Mouse (Mus musculus) stomach, embryonic 14.5 days (tissue): ENCODE data around the gene Catip. TPM values are rescaled to one million over a fixed set of nuclear protein-coding genes. Genes with fewer than 3 reads are reported as not detected.

Experiments
- ATAC-seq: fragments of 200-750 bp; cut with Nextera tagmentation; 2 replicates; pipeline ENCODE4 v1.8.0; 2017; ENCODE audit warnings: low read depth, moderate TSS enrichment; ENCODE audit not compliant: insufficient number of reproducible peaks, insufficient read depth, low FRiP score
- H3K27ac ChIP-seq: fragments of 300-500 bp; sonication (generic); 2 replicates; pipeline ENCODE4 v1.5.1; 2014; ENCODE audit warnings: mild to moderate bottlenecking, low read length, moderate library complexity, mixed read lengths
- H3K27me3 ChIP-seq: fragments of 300-500 bp; sonication (generic); 2 replicates; pipeline ENCODE4 v1.6.1; 2014; ENCODE audit warnings: low read length, control low read depth, mixed read lengths; ENCODE audit not compliant: control insufficient read depth, insufficient read depth
- H3K36me3 ChIP-seq: fragments of 300-500 bp; sonication (generic); 2 replicates; pipeline ENCODE4 v1.6.1; 2014; ENCODE audit warnings: mild to moderate bottlenecking, control low read depth, low read length, moderate library complexity, mixed read lengths; ENCODE audit not compliant: control insufficient read depth, insufficient read depth
- H3K4me1 ChIP-seq: fragments of 300-500 bp; sonication (generic); 2 replicates; pipeline ENCODE4 v1.6.1; 2014; ENCODE audit warnings: low read length, control low read depth, mixed read lengths; ENCODE audit not compliant: control insufficient read depth, insufficient read depth
- H3K4me2 ChIP-seq: fragments of 300-500 bp; sonication (generic); replicated peaks from 2 replicates; pipeline ENCODE4 v1.6.1; 2014; ENCODE audit warnings: low read depth, low read length, control low read depth
- H3K4me3 ChIP-seq: fragments of 300-500 bp; sonication (generic); 2 replicates; pipeline ENCODE4 v1.5.1; 2014; ENCODE audit warnings: low read depth, low read length, control low read depth
- H3K9ac ChIP-seq: fragments of 300-500 bp; sonication (generic); replicated peaks from 2 replicates; pipeline ENCODE4 v1.6.1; 2014; ENCODE audit warnings: low read depth, mild to moderate bottlenecking, control low read depth, low read length, moderate library complexity, mixed read lengths
- H3K9me3 ChIP-seq: fragments of 300-500 bp; sonication (generic); 2 replicates; pipeline ENCODE4 v1.6.1; 2016; ENCODE audit warnings: low read depth, low read length, control low read depth; ENCODE audit not compliant: control insufficient read depth
- WGBS: fragments of 180-500 bp; shearing (Covaris S2); extraction: QIAGEN DNeasy Blood & Tissue Kit; methylation state at CpG from one replicate; pipeline ENCODE4 v1.1.7; 2014; 5-methylcytosine and 5-hydroxymethylcytosine counted together
- polyA plus RNA-seq: library from polyadenylated mRNA; unstranded; fragments of >200 nt; fragmentation: Nextera tagmentation; extraction: Ambion mirVana; gene quantifications from 2 replicates; pipeline ENCODE4 v1.2.1, GENCODE M21; 2014

Catip gene
- polyA plus RNA-seq, 1 experiment from 2014 or later = 0.69 TPM

GRCm38 (mm10) chr1:74351185-74351769 is 10.6 kb upstream of the Catip start:
- Histone ChIP-seq H3K9me3 (no peaks in the 10 kb centered on the region), H3K27ac (no peak overlapping the region), H3K9ac (no peak overlapping the region), H3K27me3 (no peaks in the 10 kb centered on the region), H3K4me2 (no peak overlapping the region), H3K36me3 (peaks cover 12% of the 10 kb centered on the region; the same call in 1 of the 2 replicates), H3K4me1 (no peaks in the 10 kb centered on the region), H3K4me3 (no peak overlapping the region)
- no peak for ATAC-seq
- 91% methylated on average over 13 of the region's 13 CpGs for WGBS

- no peaks in the 10 kb centered on the region for H3K9me3 ChIP-seq
- peaks cover 12% of the 10 kb centered on the region; the same call in 1 of the 2 replicates for H3K36me3 ChIP-seq
- H3K27ac ChIP-seq = no peak overlapping the region
- 80% methylated on average over 5 of the region's 5 CpGs for WGBS
- no peak overlapping the region for H3K4me2 ChIP-seq
- H3K27me3 ChIP-seq = no peaks in the 10 kb centered on the region
- no peaks in the 10 kb centered on the region for H3K4me1 ChIP-seq
- no peak overlapping the region for H3K9ac ChIP-seq
- no peak for ATAC-seq
- no peak overlapping the region for H3K4me3 ChIP-seq
These were observed 9.3 kb upstream of the Catip start for GRCm38 (mm10) chr1:74352532-74353096.

- H3K27me3 ChIP-seq = no peaks in the 10 kb centered on the region
- no peak for ATAC-seq
- no peak overlapping the region for H3K9ac ChIP-seq
- no peak overlapping the region for H3K27ac ChIP-seq
- H3K9me3 ChIP-seq = no peaks in the 10 kb centered on the region
- no peak overlapping the region for H3K4me2 ChIP-seq
- no peaks in the 10 kb centered on the region for H3K4me1 ChIP-seq
- WGBS = 88% methylated on average over 9 of the region's 9 CpGs
- H3K4me3 ChIP-seq = no peak overlapping the region
- H3K36me3 ChIP-seq = peaks cover 12% of the 10 kb centered on the region; the same call in 1 of the 2 replicates
These were observed 8.3 kb upstream of the Catip start for GRCm38 (mm10) chr1:74353453-74354229.

GRCm38 (mm10) chr1:74357531-74357930 is 4.4 kb upstream of the Catip start:
- H3K27ac ChIP-seq = no peak overlapping the region
- H3K9ac ChIP-seq = no peak overlapping the region
- no peaks in the 10 kb centered on the region for H3K27me3 ChIP-seq
- no peaks in the 10 kb centered on the region for H3K4me1 ChIP-seq
- no peak for ATAC-seq
- H3K4me2 ChIP-seq = no peak overlapping the region
- no peaks in the 10 kb centered on the region for H3K9me3 ChIP-seq
- no peaks in the 10 kb centered on the region; the same call in 1 of the 2 replicates for H3K36me3 ChIP-seq
- no peak overlapping the region for H3K4me3 ChIP-seq

GRCm38 (mm10) chr1:74359952-74360517 is 1.9 kb upstream of the Catip start:
- 80% methylated on average over 5 of the region's 5 CpGs for WGBS
- Histone ChIP-seq H3K27ac (no peak overlapping the region), H3K9ac (no peak overlapping the region), H3K4me2 (no peak overlapping the region), H3K27me3 (no peaks in the 10 kb centered on the region), H3K4me3 (no peak overlapping the region), H3K36me3 (no peaks in the 10 kb centered on the region), H3K9me3 (no peaks in the 10 kb centered on the region), H3K4me1 (no peaks in the 10 kb centered on the region)
- ATAC-seq = no peak

GRCm38 (mm10) chr1:74362325-74363229 is 669 bp downstream of the Catip start:
- Histone ChIP-seq H3K4me3 (no peak overlapping the region), H3K9ac (no peak overlapping the region), H3K27me3 (no peaks in the 10 kb centered on the region), H3K4me1 (no peaks in the 10 kb centered on the region), H3K27ac (no peak overlapping the region), H3K4me2 (no peak overlapping the region), H3K9me3 (no peaks in the 10 kb centered on the region), H3K36me3 (no peaks in the 10 kb centered on the region)
- no peak for ATAC-seq
- 57% methylated on average over 17 of the region's 17 CpGs for WGBS

GRCm38 (mm10) chr1:74363437-74363836 is 1.5 kb downstream of the Catip start:
- Histone ChIP-seq H3K4me3 (no peak overlapping the region), H3K4me1 (no peaks in the 10 kb centered on the region), H3K9me3 (no peaks in the 10 kb centered on the region), H3K27ac (no peak overlapping the region), H3K9ac (no peak overlapping the region), H3K4me2 (no peak overlapping the region), H3K36me3 (no peaks in the 10 kb centered on the region), H3K27me3 (no peaks in the 10 kb centered on the region)
- no peak for ATAC-seq
- 61% methylated on average over 5 of the region's 5 CpGs for WGBS

- Histone ChIP-seq H3K4me3 (no peak overlapping the region), H3K27me3 (no peaks in the 10 kb centered on the region), H3K9me3 (no peaks in the 10 kb centered on the region), H3K27ac (no peak overlapping the region), H3K4me2 (no peak overlapping the region), H3K9ac (no peak overlapping the region), H3K36me3 (no peaks in the 10 kb centered on the region), H3K4me1 (no peaks in the 10 kb centered on the region)
- no peak for ATAC-seq
- WGBS = 72% methylated on average over 8 of the region's 8 CpGs
These were observed 2.4 kb downstream of the Catip start for GRCm38 (mm10) chr1:74364270-74364669.
